Mouse (Mus musculus): ENCODE data around the gene Krt8. TPM values are rescaled to one million over a fixed set of nuclear protein-coding genes. Genes with fewer than 3 reads are reported as not detected.
A peak's percentile ranks its signal among the peaks of the same experiment; 100 is the strongest.

Krt8 gene
- total RNA-seq, 1 experiment from 2014 or later, result 0.65 TPM

GRCm38 (mm10) chr15:101988119-101988518, 16.2 kb downstream of the Krt8 start:
- peak; percentile 42 to 51; a peak in 2 of 4 replicates for ATAC-seq (replicated peaks in 1 of 2; ENCODE audit: insufficient read depth in 1 of 2, low FRiP score in 2 of 2, low TSS enrichment in 1 of 2, low read depth in 1 of 2, poor library complexity in 2 of 2, severe bottlenecking in 2 of 2)

GRCm38 (mm10) chr15:101984746-101985145, 19.5 kb downstream of the Krt8 start:
- ATAC-seq (replicated peaks in 1 of 2; ENCODE audit: insufficient read depth in 1 of 2, low FRiP score in 2 of 2, low TSS enrichment in 1 of 2, low read depth in 1 of 2, poor library complexity in 2 of 2, severe bottlenecking in 2 of 2), result no peak

GRCm38 (mm10) chr15:101983949-101984601, 20.2 kb downstream of the Krt8 start:
- peak; percentile 93 to 97 for ATAC-seq (replicated peaks in 1 of 2; ENCODE audit: insufficient read depth in 1 of 2, low FRiP score in 2 of 2, low TSS enrichment in 1 of 2, low read depth in 1 of 2, poor library complexity in 2 of 2, severe bottlenecking in 2 of 2)

GRCm38 (mm10) chr15:101983315-101983948, 20.9 kb downstream of the Krt8 start:
- no peak for ATAC-seq (replicated peaks in 1 of 2; ENCODE audit: insufficient read depth in 1 of 2, low FRiP score in 2 of 2, low TSS enrichment in 1 of 2, low read depth in 1 of 2, poor library complexity in 2 of 2, severe bottlenecking in 2 of 2)

GRCm38 (mm10) chr15:101980849-101981248, 23.4 kb downstream of the Krt8 start:
- no peak for ATAC-seq (replicated peaks in 1 of 2; ENCODE audit: insufficient read depth in 1 of 2, low FRiP score in 2 of 2, low TSS enrichment in 1 of 2, low read depth in 1 of 2, poor library complexity in 2 of 2, severe bottlenecking in 2 of 2)

GRCm38 (mm10) chr15:101977043-101977726, 27.1 kb downstream of the Krt8 start:
- peak; percentile 47 to 67 for ATAC-seq (replicated peaks in 1 of 2; ENCODE audit: insufficient read depth in 1 of 2, low FRiP score in 2 of 2, low TSS enrichment in 1 of 2, low read depth in 1 of 2, poor library complexity in 2 of 2, severe bottlenecking in 2 of 2)

GRCm38 (mm10) chr15:101976641-101977040, 27.6 kb downstream of the Krt8 start:
- no peak for ATAC-seq (replicated peaks in 1 of 2; ENCODE audit: insufficient read depth in 1 of 2, low FRiP score in 2 of 2, low TSS enrichment in 1 of 2, low read depth in 1 of 2, poor library complexity in 2 of 2, severe bottlenecking in 2 of 2)

- ATAC-seq (replicated peaks in 1 of 2; ENCODE audit: insufficient read depth in 1 of 2, low FRiP score in 2 of 2, low TSS enrichment in 1 of 2, low read depth in 1 of 2, poor library complexity in 2 of 2, severe bottlenecking in 2 of 2), result no peak
Observed at GRCm38 (mm10) chr15:101976023-101976422, 28.3 kb downstream of the Krt8 start.

GRCm38 (mm10) chr15:101974083-101974845, 30.0 kb downstream of the Krt8 start:
- ATAC-seq (replicated peaks in 1 of 2; ENCODE audit: insufficient read depth in 1 of 2, low FRiP score in 2 of 2, low TSS enrichment in 1 of 2, low read depth in 1 of 2, poor library complexity in 2 of 2, severe bottlenecking in 2 of 2), result no peak

- ATAC-seq (replicated peaks in 1 of 2; ENCODE audit: insufficient read depth in 1 of 2, low FRiP score in 2 of 2, low TSS enrichment in 1 of 2, low read depth in 1 of 2, poor library complexity in 2 of 2, severe bottlenecking in 2 of 2), result peak; percentile 78 to 83
Observed at GRCm38 (mm10) chr15:101973414-101974077, 30.7 kb downstream of the Krt8 start.

GRCm38 (mm10) chr15:101970536-101970935, 33.7 kb downstream of the Krt8 start:
- no peak for ATAC-seq (replicated peaks in 1 of 2; ENCODE audit: insufficient read depth in 1 of 2, low FRiP score in 2 of 2, low TSS enrichment in 1 of 2, low read depth in 1 of 2, poor library complexity in 2 of 2, severe bottlenecking in 2 of 2)

GRCm38 (mm10) chr15:101966808-101967207, 37.5 kb downstream of the Krt8 start:
- ATAC-seq (replicated peaks in 1 of 2; ENCODE audit: insufficient read depth in 1 of 2, low FRiP score in 2 of 2, low TSS enrichment in 1 of 2, low read depth in 1 of 2, poor library complexity in 2 of 2, severe bottlenecking in 2 of 2), result no peak

GRCm38 (mm10) chr15:101958891-101959290, 45.4 kb downstream of the Krt8 start:
- ATAC-seq (replicated peaks in 1 of 2; ENCODE audit: insufficient read depth in 1 of 2, low FRiP score in 2 of 2, low TSS enrichment in 1 of 2, low read depth in 1 of 2, poor library complexity in 2 of 2, severe bottlenecking in 2 of 2), result no peak

GRCm38 (mm10) chr15:101954187-101954586, 50.1 kb downstream of the Krt8 start, which contains the start of gene Krt78:
TSS of gene Krt78 (minus strand) at chr15:101954287.
- ATAC-seq (replicated peaks in 1 of 2; ENCODE audit: insufficient read depth in 1 of 2, low FRiP score in 2 of 2, low TSS enrichment in 1 of 2, low read depth in 1 of 2, poor library complexity in 2 of 2, severe bottlenecking in 2 of 2), result no peak

GRCm38 (mm10) chr15:101952733-101953474, 51.4 kb downstream of the Krt8 start:
- ATAC-seq (replicated peaks in 1 of 2; ENCODE audit: insufficient read depth in 1 of 2, low FRiP score in 2 of 2, low TSS enrichment in 1 of 2, low read depth in 1 of 2, poor library complexity in 2 of 2, severe bottlenecking in 2 of 2), result no peak

All from hematopoietic stem cell, adult 5-6 weeks (primary cell).